Comparison of ENCODE assay signal across 29 mouse cellular contexts in the genomic region with DNA sequence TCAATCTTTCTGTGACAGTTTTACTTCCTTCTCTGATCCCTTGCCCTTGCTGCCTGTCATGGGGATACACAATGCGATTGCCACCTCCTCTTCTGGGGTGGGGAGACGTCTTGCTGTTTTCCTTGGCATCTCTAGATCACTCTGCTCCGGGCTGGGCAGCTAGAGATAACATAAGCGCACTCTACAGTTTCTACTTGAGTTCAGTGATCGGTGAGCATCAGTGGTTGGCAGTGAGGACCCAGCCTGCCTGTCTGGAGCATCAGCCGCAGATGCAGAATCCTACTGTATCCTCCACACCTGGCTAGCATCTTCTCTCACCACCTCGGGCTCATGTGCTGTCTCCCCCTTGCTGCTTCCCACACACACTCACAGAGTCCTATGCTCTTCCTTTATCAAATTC. TPM values are rescaled to one million over a fixed set of nuclear protein-coding genes. Genes with fewer than 3 reads are reported as not detected.
"Had no signal": no experiment of that assay in that cellular context is flagged by ENCODE, and none has a peak within 500 bp of the region (broad histone marks: within the 10 kb centered on the region; RNA-seq: fewer than 3 reads in every experiment).

No protein-coding gene starts in this region.

- H3K27me3 ChIP-seq: midbrain, embryonic 13.5 days; neural tube, embryonic 12.5 days had no signal

- H3K9me3 ChIP-seq: liver, embryonic 13.5 days; megakaryocyte, embryonic 14.5 days; midbrain, embryonic 10.5 days; midbrain, embryonic 13.5 days; neural tube, embryonic 12.5 days had no signal

- H3K4me3 ChIP-seq: layer of hippocampus, adult 2 months; left cerebral cortex, adult 2 months; liver, embryonic 13.5 days; megakaryocyte, embryonic 14.5 days; midbrain, embryonic 10.5 days; midbrain, embryonic 13.5 days; neural tube, embryonic 12.5 days had no signal

- H3K4me2 ChIP-seq: liver, embryonic 13.5 days; lung, embryonic 14.5 days; midbrain, embryonic 13.5 days; neural tube, embryonic 12.5 days had no signal

- DNase-seq: kidney, adult 2 months; layer of hippocampus, adult 9-11 months; layer of hippocampus, postnatal 36 days; liver, embryonic 13.5 days; lung, embryonic 14.5 days; lung, postnatal 36 days; right cerebral cortex, postnatal 4 days; thymus, adult 2 months; thymus, postnatal 14 days; thymus, postnatal 4 days had no signal

- ATAC-seq: lung, postnatal 0 days; midbrain, embryonic 13.5 days; midbrain, embryonic 16.5 days had no signal

- H3K9ac ChIP-seq: liver, embryonic 13.5 days; lung, embryonic 14.5 days; neural tube, embryonic 12.5 days had no signal

- H3K4me1 ChIP-seq: liver, embryonic 13.5 days; neural tube, embryonic 12.5 days had no signal

- H3K27ac ChIP-seq: kidney, postnatal 0 days; layer of hippocampus, adult 2 months; left cerebral cortex, adult 2 months; liver, embryonic 13.5 days; midbrain, embryonic 10.5 days; midbrain, embryonic 13.5 days; neural tube, embryonic 12.5 days; stomach, postnatal 0 days had no signal

RNA-seq across cellular contexts. Expression of a gene that starts 13.2 kb away (rescaled TPM):
- total RNA-seq: monocyte, adult 5-6 weeks had no signal

RNA-seq across cellular contexts. Expression of a gene that starts 34.9 kb away (rescaled TPM):
- total RNA-seq: layer of hippocampus, adult 2 months; layer of hippocampus, postnatal 36 days; left cerebral cortex, adult 2 months; left cerebral cortex, postnatal 10 days; left cerebral cortex, postnatal 36 days; liver, adult 2 months; monocyte, adult 5-6 weeks; neutrophil, adult 5-6 weeks had no signal
- polyA plus RNA-seq: kidney, adult 2 months; kidney, embryonic 14.5 days; kidney, postnatal 0 days; large intestine, adult 2 months; limb, embryonic 11.5 days; liver, adult 2 months; liver, embryonic 13.5 days; liver, embryonic 16.5 days; lung, embryonic 14.5 days; lung, postnatal 0 days; midbrain, embryonic 10.5 days; neural tube, embryonic 12.5 days had no signal

RNA-seq across cellular contexts. Expression of a gene that starts 45.5 kb away (rescaled TPM):
- total RNA-seq: neutrophil, adult 5-6 weeks had no signal

RNA-seq across cellular contexts. Expression of a gene that starts 46.4 kb away (rescaled TPM):
- total RNA-seq: neutrophil, adult 5-6 weeks had no signal
